Mouse (Mus musculus) 3134 (cell line): ENCODE measurements at regions not wholly inside any gene's neighbourhood (a gene's known extent, or its start where the extent isn't known, plus 50 kb on each side); places are given as distances from the start of the nearest gene placed in this dataset.

Source experiments
- DNase-seq: peaks from one replicate; pipeline ENCODE4 v3.0.0-alpha.2; 2011; ENCODE audit warnings: low spot score; ENCODE audit not compliant: insufficient read length; ENCODE audit errors: extremely low read depth

DNA sequence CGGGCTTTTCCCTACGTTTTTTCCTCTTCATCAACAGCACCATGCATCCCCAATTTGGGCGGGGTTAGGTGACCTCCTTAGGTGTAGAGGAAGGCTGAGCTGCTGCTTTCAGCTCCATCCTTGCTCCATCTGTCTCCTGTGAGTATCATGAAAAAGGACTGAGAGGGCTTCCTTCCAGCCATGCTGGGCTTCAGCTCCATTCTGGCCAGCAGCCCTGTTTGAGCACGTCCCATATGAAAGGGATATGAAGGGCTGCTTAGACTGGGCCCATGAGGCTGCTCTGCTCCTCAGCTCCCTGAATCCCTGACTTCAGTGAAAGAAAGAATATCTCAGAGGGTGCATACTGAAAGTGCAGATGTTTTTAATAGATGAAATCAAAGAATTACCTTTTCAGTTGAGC is 184.4 kb upstream of the B3gat1 start:
- DNase-seq, result no peak

GRCm38 (mm10) chr9:26549551-26549950 is 184.0 kb upstream of the B3gat1 start:
- no peak for DNase-seq

- DNase-seq, result no peak
Observed at GRCm38 (mm10) chr9:26575990-26576389, 157.5 kb upstream of the B3gat1 start.

DNA sequence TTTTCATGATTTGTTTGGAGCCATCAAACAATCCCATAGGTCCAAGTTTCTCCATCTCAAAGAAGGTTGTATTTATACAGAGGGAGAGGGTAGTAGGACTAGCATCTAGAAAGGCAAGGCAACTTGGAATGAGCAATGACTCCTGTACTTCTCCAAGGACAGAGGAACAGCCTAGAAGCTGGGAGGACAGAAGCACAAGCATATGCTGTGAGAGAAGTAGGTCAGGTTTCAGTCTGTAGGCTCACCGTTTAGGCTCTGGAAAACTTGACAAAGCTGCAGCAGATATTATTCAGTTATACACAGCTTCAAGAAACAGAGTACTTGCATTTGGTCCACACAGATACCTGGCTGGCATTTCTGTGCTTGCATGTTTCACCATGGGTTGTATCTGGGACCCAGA is 131.5 kb upstream of the B3gat1 start:
- DNase-seq, result no peak

GRCm38 (mm10) chr9:26604552-26604951 is 129.0 kb upstream of the B3gat1 start:
- no peak for DNase-seq

DNA sequence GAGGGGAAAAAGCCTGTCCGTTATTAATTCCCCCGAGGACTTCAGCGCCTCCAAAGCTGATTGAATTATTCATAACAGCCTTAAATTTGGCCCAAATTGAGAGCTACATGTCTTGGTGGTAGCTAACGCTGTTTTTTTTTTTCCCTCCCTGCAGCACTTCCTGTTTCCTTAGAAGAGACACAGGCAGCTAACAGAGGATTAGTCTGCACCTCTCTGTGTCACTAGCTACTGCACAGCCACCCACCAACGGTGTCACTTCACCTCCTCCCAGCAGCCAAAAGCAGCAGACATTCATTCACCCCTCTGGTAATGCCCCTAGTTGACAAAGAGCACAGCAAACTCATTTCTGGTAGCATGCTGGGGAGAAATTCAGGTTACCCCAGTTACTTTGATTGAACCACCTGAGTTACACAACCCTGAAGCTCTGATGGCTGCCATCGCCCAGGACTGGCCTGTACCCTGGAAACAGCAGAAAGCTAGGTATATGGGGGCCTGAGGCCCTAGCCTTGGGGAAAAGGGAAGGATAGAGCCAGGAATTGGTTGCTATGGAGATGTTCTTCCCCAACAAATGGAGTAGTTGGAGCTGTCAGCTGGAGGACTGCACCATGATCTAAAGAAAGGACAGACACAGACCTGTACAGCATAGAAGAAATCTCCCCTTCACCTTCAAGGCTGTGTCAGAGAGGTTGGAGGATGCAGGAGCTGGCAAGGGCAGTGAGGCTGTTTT is 121.7 kb upstream of the B3gat1 start:
- no peak for DNase-seq

DNA sequence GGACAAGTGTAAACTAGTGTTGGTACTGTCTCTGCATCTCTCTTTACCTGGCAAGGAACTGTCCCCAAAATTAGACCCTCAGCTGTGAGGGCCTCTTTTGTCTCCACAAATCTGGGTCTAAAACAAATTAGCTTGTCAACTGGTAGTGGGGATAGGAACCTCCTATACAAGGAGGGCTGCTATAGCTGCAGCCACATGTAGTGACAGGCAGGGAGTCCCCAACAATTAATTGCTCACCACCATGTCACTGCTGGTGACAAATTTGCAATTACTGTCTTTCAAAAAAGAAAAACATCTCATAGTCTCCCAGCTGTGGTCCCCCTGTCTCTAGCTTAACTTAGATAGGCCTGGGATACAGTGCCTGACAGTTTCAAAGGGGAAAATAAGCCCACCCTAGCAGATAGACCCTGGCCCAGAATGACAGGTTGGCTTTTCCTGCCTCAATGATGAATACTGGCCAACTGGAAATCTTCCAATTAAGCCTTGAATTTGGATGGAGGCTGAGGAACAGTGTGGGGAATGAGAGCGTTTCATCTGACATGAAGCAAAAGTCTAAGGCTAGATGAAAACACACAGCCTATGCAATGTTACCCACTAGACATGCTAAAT is 110.6 kb upstream of the B3gat1 start:
- no peak for DNase-seq

DNA sequence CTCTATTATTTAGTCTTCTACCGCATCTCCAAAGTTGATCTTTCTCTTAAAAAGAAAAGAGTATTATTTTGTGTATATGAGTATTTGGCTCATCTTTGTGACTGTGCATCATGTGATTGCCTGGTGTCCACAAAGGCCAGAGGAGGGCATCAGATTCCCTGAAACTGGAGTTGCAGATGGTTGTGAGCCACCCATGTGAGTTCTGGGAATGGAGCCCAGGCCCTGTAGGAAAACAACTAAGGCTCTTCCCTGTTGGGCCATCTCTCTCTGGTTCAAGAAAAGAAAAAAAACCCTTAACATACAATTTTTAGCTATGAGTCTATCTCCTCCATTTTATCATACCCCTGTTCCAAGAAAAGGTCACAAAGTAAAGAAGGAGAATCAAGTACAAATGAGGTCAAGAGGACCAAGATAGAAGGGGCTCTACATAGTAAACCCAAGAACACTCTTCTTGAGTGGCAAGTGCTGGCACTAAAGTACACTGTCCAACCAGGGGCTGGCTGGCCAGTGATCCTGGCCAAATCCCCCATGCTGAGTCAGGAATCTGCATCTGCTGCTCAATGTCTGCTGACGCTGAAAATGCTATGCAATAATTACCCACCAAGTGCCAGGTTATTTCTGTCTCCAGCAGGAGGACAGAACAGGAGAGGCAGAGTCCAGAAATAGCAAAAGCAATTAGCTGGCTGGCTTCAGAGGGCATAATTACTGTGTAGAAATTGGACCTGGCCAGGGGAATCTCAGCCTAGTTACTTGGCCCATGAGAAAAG is 108.2 kb upstream of the B3gat1 start:
- DNase-seq, result no peak

GRCm38 (mm10) chr9:26632891-26633650 is 100.5 kb upstream of the B3gat1 start:
- DNase-seq, result no peak

DNA sequence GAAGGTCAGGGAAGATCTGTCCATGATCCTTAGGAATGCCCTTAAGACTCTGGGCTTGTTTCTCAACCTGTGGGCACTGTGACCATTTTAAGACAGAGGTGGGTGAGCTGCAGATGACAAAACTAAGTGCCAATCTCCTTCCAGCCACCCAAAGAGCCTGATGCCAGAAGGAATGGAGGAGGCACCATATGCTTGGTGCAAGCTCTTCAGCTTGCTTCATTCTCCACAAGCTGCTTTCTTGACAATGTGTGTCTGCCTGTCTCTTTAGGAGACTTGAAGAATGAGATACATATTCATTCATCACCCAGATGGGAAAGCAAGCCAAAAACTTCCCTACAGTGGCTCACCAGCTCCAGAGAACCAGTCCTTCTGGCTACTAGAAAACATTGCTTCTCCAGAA is 98.3 kb upstream of the B3gat1 start:
- DNase-seq, result no peak

DNA sequence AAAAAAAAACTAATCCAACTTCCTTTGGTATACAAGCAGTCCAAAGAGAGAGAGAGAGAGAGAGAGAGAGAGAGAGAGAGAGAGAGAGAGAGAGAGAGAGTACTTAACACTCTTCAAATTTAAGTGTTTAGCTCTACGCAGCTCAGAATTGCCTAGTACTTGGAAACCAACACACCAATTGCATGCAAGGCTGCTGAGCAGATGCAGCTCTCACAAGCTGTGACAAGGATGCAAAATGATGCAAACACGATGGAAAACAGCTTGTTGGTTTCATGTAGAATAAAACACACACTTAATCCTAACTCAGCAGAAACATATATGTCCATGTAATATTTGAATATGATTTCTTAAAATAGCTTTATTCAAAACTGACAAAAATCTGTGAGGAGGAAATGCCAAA is 94.9 kb upstream of the B3gat1 start:
- no peak for DNase-seq

DNA sequence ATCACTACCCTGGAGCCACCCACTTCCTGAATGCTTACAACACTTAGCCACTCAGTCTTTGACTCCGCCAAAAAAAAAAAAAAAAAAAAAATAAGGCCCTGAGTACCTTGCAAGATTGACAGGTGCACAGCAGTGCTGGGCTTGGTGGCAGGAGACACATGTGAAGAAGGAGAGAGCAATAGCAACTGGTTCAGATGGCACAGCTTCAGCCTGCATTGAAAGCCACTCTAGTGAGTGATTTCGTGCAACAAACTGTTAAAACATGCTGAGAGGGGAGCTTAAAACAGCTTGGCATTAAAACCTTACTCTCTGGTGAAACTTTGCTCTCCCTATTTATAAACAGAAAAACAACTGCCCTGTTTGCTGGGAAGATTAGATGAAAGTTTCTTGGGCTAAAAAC is 91.2 kb upstream of the B3gat1 start:
- no peak for DNase-seq

- DNase-seq, result no peak
Observed at GRCm38 (mm10) chr9:26642831-26643230, 90.7 kb upstream of the B3gat1 start.

- DNase-seq, result no peak
Observed at GRCm38 (mm10) chr9:26649506-26649905, 84.0 kb upstream of the B3gat1 start.

DNA sequence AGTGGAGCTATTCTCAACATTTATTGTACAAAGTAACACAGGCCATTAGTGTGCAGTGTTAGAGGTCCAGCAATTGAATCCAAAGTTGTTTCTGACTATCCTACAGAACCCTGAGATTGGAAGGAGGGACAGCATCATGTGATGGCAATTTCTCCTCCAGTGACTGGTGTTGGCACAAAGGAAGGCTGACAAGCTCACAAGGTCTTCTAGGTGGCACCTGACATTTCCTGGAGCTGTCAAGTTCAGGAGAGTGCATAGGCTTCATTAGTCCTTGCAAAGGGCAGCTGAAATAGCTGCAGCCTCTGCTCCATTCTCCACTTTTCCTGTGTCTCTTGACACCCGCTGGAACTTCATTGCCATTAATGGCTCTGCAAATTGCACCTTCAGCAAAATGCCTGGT is 80.6 kb upstream of the B3gat1 start:
- no peak for DNase-seq

- DNase-seq, result no peak
Observed at GRCm38 (mm10) chr9:26659366-26659765, 74.2 kb upstream of the B3gat1 start.

DNA sequence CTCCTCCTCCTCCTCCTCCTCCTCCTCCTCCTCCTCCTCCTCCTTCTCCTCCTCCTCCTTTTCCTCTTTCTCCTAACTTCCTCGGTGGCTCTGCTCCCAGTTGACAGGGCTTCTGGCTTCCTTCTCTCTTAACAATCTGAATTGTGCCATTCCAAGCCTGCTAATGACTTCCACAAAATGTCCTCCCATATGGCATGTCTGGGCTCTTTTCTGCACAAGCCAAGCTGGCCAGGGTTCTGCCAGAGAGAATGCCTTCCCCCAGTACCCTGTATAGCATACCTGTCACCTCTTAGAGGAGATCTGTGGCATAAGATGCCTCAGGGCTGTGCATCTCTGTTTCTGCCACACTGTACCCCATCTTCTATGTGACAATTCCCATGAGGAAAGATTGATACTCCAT is 70.0 kb upstream of the B3gat1 start:
- DNase-seq, result no peak

DNA sequence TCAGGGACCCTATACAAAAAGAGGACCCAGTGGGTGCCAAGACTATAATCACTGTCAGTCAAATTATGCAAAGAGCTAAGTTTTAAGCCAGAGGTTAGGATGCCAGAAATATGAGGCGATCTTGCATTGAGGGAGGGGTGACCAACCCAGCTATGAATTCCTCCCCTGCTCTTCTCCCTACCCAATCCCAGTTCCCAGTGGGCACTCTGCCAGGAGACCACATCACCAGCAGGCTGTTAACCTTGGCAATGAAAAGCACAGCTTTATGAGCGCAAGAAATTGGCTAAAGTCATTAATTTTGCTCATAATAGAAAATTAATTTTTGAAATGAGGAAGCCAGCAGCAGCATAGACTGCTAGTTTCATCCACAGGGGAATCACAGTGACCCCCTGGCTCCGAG is 65.7 kb upstream of the B3gat1 start:
- DNase-seq, result no peak

DNA sequence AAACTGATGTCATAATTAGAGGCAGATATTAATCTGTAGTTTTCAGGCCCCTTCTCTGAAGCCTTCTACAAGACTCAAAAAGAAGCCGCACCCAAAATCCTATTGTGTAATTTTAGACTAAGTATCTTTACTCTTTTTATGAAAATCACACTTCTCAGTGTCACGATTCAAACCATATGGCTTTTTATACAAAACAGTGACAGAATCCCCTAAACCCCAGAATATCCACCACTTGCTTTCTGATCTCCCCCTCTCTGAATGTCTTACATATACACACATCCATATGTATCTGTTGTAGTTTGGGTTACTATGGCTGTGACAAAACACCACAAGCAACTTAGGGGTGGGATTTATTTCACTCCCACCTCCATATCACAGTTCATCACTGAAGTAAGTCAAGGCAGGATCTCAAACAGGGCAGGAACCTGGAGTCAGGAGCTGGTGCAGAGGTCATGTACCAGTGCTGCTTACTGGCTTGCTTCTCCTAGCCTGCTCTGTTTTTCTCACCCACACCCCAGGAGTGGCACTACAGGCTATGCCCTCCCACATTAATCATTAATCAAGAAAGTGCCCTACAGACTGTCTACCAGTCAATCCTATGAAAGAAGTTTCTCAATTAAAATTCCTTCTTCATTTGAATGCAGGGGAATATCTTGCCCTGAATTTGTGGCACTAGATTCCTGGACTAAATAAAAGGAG is 59.3 kb upstream of the B3gat1 start:
- no peak for DNase-seq

DNA sequence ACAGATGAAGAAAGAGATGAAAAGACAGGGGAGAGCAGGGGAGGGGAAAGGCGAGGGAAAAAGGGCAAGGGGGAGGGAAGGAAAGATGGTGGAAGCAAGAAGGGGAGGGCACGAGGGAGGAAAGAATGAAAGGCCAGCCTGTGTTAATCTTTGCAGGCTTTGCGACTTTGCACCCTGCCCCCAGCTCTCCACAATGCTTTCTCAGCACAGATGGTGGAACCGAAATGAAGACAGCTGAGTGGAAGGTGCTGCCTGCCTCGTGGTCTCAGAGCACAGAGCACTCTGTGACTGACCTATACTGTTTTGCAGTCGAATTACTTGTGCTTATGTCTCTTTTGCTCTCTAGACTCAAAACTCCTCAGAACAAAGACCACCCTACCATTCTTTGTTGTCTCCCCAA is 55.2 kb upstream of the B3gat1 start:
- DNase-seq, result no peak

- no peak for DNase-seq
Observed at GRCm38 (mm10) chr9:26681516-26681915, 52.0 kb upstream of the B3gat1 start.
